Mouse (Mus musculus) c-Kit-positive CD71-negative TER-119-negative erythroid progenitor cells, embryonic 14.5 days (primary cell): Measurements from ENCODE around the gene Pdxdc1.
"Not testable (repeated sequence)": the region's sequence is repeated elsewhere in the genome, so short reads cannot be mapped to it uniquely, and the experiment has no call there.

Source experiments
- DNase-seq: peaks from one replicate; pipeline ENCODE4 v3.0.0-alpha.2; 2013; ENCODE audit warnings: low read depth

Gene Pdxdc1

GRCm38 (mm10) chr16:13813200-13813599, 89.7 kb downstream of the Pdxdc1 start:
- no peak for DNase-seq

DNA sequence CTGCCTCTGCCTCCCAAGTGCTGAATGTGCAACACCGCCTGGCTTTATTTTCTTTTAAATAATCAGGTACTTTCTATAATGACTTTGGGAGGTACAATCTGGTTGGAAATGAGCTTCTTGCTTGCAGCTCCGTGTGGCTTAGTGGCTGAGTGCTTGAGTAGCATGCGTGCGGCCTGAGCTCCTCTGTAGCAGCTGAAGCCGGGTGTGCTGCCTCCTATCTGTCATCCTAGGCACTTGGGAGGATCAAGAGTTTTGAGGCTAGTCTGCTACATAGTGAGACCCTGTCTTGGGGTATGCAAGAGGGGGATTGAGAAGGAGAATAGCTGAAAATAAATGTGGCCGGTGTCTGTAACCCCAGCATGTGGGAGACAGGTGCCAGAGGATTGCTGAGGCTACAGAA, 90.8 kb downstream of the Pdxdc1 start:
- DNase-seq: no peak

DNA sequence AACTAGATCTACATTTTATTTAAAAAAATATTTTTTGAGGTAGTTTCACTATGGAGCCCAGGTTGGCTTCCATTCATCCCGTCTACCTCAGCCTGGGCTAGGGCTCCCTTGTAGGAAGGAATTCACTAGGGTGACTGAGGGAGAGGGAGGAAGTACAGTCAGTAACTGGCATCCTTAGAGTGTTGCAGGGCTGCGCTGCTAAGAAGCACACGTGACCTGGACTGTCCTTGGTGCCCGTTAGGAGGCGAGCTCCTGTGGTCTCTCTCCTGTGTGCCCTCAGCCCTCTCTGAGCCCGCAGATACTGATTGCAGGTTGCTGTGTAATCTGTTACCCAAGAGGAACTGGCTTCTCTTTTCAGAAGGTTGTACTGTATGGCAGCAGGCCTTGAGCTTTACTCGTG, 94.5 kb downstream of the Pdxdc1 start:
- no peak for DNase-seq

DNA sequence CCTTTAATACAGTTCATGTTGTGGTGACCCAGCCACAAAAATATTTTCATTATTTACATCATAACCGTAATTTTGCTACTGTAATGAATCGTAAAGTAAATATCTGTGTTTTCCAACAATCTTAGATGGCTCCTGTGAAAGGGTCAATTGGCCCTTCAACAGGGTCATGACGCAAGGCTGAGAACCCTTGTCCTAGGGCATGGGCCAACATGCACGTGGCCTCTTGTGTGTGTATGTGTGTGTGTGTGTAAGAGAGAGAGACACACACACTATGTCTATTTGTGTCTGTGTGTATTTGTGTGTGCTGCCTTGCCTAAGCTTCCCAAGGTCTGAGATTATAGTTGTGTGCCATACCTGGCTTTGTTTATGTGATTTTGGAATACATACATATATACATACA, 95.3 kb downstream of the Pdxdc1 start:
- no peak for DNase-seq

GRCm38 (mm10) chr16:13804666-13805065, 98.3 kb downstream of the Pdxdc1 start:
- no peak for DNase-seq

DNA sequence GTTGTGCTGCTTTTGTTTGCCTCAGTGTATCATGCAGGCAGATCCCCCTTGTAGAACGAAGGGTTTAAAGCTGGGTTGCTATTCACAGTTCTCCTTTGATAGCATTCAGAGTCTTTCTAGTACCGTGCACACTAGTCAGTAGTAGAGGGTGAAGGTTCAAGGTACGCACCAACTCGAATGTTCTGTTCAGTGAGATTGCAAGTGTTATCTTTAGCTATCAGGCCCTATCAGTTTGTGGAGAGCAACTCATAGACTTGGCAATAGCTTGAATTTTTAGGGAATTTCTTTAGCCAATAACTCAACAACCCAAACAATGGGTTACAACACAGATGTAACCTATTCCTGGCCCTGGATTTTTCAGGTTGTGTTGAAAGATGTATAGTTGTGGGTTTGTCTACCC, 101.7 kb downstream of the Pdxdc1 start:
- DNase-seq: no peak

DNA sequence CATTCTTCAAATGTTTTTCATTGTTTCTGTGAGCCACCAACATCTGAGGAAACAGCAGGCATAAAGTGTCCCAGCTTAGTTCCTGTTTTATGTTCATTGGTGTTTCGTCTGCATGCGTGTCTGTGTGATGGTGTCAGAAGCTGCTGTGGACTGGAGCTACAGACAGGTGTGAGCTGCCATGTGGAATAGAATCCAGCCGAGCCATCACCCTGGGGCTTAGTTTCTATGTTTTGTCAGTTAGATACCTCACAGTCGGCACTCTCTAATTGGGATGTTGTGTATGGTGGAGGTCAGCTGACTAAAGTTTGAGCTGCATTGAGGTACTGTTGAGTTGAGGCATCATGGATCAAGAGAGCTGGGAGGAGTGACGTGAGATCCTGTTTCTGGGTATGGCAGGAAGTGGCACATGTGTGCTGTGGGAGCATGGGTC, 106.2 kb downstream of the Pdxdc1 start:
- DNase-seq: no peak

DNA sequence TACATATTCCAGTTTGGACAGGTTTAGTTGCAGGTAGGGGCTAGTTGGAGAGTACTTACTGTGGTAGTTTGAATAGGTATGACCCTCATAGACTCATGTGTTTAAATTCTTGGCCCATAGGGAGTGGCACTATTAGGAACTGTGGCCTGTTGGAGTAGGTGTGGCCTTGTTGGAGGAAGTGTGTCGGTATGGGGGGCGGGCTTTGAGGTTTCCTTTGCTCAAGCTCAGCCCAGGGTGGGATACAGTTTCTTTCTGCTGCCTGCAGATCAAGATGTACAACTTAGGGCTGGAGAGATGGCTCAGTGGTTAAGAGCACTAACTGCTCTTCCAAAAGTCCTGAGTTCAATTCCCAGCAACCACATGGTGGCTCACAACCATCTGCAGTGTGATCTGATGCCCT, 109.5 kb downstream of the Pdxdc1 start:
- DNase-seq: not testable (repeated sequence)

- DNase-seq: no peak
Observed at GRCm38 (mm10) chr16:13785932-13786331, 117.0 kb downstream of the Pdxdc1 start.
